Mouse (Mus musculus) layer of hippocampus, postnatal 25 days (tissue): Measurements from ENCODE around the gene Tgif2. TPM values are rescaled to one million over a fixed set of nuclear protein-coding genes. Genes with fewer than 3 reads are reported as not detected.
"Not testable (repeated sequence)": the region's sequence is repeated elsewhere in the genome, so short reads cannot be mapped to it uniquely, and the experiment has no call there.

Experiments used
- DNase-seq, 2 experiments: peaks; one replicate each; pipeline ENCODE4 v3.0.0; 2022; ENCODE audit warnings: mixed read lengths in 2 of 2, low spot score in 1 of 2; ENCODE audit errors: extremely low spot score in 1 of 2
- total RNA-seq, 2 experiments: library from RNA; stranded (reverse); gene quantifications; 2 replicates each; pipeline ENCODE4 v1.2.3; 2021

Tgif2 gene
- total RNA-seq, 2 experiments from 2014 or later = 1.1 to 2.1 TPM

GRCm38 (mm10) chr2:156841841-156842706, 2.3 kb downstream of the Tgif2 start:
- no peak for DNase-seq

- DNase-seq = no peak
These were observed 2.9 kb downstream of the Tgif2 start for GRCm38 (mm10) chr2:156842711-156843110.

GRCm38 (mm10) chr2:156843331-156843730, 3.5 kb downstream of the Tgif2 start:
- no peak for DNase-seq

- no peak for DNase-seq
These were observed 4.9 kb downstream of the Tgif2 start for GRCm38 (mm10) chr2:156844715-156845114.

- DNase-seq = no peak
These were observed 7.8 kb downstream of the Tgif2 start for GRCm38 (mm10) chr2:156847653-156848052.

- DNase-seq = no peak
These were observed 8.8 kb downstream of the Tgif2 start for GRCm38 (mm10) chr2:156848526-156849182.

GRCm38 (mm10) chr2:156850505-156850904, 10.7 kb downstream of the Tgif2 start:
- no peak for DNase-seq

GRCm38 (mm10) chr2:156853584-156853983, 13.8 kb downstream of the Tgif2 start:
- DNase-seq = not testable (repeated sequence)

GRCm38 (mm10) chr2:156853999-156854771, 14.4 kb downstream of the Tgif2 start:
- peak in 1 of 2 experiments; percentile 39 for DNase-seq

GRCm38 (mm10) chr2:156856311-156856710, 16.5 kb downstream of the Tgif2 start:
- DNase-seq = no peak

- no peak for DNase-seq
These were observed 17.6 kb downstream of the Tgif2 start for GRCm38 (mm10) chr2:156857385-156857791.

- DNase-seq = no peak
These were observed 18.0 kb downstream of the Tgif2 start, which contains the start of gene 4930518I15Rik for GRCm38 (mm10) chr2:156857835-156858234. TSS of gene 4930518I15Rik (minus strand) at chr2:156857946.

GRCm38 (mm10) chr2:156858671-156859070, 18.9 kb downstream of the Tgif2 start:
- no peak for DNase-seq

GRCm38 (mm10) chr2:156862041-156862717, 22.4 kb downstream of the Tgif2 start:
- DNase-seq = no peak

GRCm38 (mm10) chr2:156862772-156863486, 23.1 kb downstream of the Tgif2 start, which contains the start of gene Rab5if:
TSS of gene Rab5if (plus strand) at chr2:156863128.
- DNase-seq = peak; percentile 93 to 96

- no peak for DNase-seq
These were observed 23.8 kb downstream of the Tgif2 start for GRCm38 (mm10) chr2:156863487-156864160.

- no peak for DNase-seq
These were observed 24.7 kb downstream of the Tgif2 start for GRCm38 (mm10) chr2:156864481-156864880.

GRCm38 (mm10) chr2:156868994-156869393, 29.2 kb downstream of the Tgif2 start:
- no peak for DNase-seq

GRCm38 (mm10) chr2:156869554-156869953, 29.7 kb downstream of the Tgif2 start:
- DNase-seq = no peak
